Mouse (Mus musculus) ovary, adult 10 weeks (tissue): Measurements from ENCODE around the gene Klra2. TPM values are rescaled to one million over a fixed set of nuclear protein-coding genes. Genes with fewer than 3 reads are reported as not detected.

Experiments
- polyA plus RNA-seq: library from polyadenylated mRNA; stranded (reverse); fragments of 350-450 nt; fragmentation: Illumina TruSeq; extraction: RNeasy Lipid Tissue Mini Kit (QIAGEN cat#74804); gene quantifications from one replicate; pipeline ENCODE4 v1.2.3, GENCODE M21; 2014

The Klra2 gene
- polyA plus RNA-seq = 4.2 TPM

DNA sequence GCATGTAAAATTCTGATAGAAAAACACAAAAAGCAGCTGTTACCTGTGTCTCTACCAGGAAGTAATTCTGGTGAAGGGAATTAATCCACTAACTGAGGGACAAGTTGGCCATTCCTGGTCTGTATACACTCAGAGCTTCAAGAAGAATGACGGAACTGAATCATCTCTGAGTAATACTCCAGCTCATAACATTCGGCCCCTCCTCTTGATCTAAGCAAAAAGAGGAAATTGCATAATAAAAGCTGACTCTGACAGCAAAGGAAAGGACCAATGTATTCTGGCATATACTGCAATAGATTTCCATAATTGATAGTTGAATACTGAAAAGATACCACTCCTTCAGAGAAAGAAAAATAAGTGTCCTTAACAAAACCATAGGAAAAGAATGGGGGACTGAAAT lies at the start of gene Klra2:
Gene Klra2, minus strand, starts transcription at position 157 of the 400 bp plus-strand sequence.

DNA sequence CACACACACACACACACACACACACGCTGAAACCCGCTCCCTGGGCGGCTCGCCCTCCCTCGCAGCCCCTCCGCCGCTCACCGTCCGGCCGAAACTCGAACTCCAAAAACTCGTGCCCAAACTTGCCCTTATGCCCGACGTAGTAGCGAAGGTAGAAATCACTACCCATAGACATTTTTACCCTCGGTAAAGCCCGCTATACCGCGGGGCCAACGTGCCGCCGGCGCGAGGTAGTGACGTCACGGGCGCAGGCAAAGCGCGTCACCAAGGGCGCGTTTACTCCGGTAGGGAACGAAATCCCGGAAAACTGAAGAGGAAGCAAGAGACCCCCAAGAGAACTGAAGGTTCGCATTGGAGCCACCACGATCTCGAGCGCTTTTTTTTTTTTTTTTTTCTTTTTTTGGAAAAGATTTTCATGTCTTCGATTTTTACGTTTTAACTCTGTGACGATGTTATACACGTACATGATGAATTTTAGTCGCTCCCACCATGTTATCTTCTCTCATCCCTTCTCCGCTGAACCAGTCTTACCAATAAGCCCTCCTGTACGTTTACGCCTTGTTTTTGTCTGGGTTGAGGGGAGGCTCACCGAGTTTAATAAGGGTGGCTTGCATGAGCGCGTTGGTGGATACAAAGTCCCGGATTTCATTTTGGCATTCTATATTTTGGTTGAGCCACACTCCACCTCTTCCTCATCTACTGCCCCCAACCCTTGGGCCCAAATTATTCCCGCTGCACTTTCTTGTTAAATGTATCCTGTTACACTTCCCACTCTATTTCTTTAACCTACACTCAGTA lies 46.0 kb upstream of the Klra2 start, which contains the start of gene Magohb:
Gene Magohb, minus strand, starts transcription at position 254 of the 798 bp plus-strand sequence.

Other genes with a start within 250 kb of the Klra2 start
- 73.5 TPM for gene Magohb, start 45.9 kb upstream of the Klra2 start, polyA plus RNA-seq
- gene Styk1, start 106.2 kb upstream of the Klra2 start, polyA plus RNA-seq = 4.2 TPM
- 97.1 TPM for gene Ybx3, start 141.1 kb upstream of the Klra2 start, polyA plus RNA-seq
- gene 5430401F13Rik, start 239.0 kb upstream of the Klra2 start, polyA plus RNA-seq = not detected
- gene Gm6619, start 239.0 kb upstream of the Klra2 start, polyA plus RNA-seq = not detected